Mouse (Mus musculus) bone marrow macrophage, adult 2 months (primary cell): ENCODE measurements around the gene Gm5244.

Source experiments
- CTCF ChIP-seq: IDR thresholded peaks from 2 replicates; pipeline ENCODE4 v1.5.1; 2012; ENCODE audit warnings: low read depth, mild to moderate bottlenecking, low read length, moderate library complexity
- POLR2A ChIP-seq: IDR thresholded peaks from 2 replicates; pipeline ENCODE4 v1.6.1; 2012; ENCODE audit warnings: mild to moderate bottlenecking, low read depth, low read length, borderline replicate concordance

DNA sequence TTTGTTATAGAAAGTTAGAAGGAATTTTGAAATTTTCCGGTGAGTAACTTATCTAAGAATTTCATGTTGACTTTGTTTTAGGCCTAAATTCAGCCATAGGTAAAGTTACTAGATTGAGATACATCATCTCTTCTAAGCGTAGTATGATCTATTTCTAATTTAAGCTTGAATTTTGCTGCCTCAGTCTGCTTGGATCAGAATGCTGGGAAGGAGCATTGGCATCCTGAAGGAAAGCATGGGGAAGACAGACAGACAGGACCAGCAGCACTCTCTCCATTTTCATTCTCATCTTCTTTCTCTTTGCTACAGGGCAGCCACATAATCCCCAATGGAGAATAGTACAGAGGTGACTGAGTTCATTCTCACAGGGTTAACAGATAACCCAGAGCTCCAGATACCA, 37.1 kb downstream of the Gm5244 start, which contains the start of gene Olfr1445:
- TF ChIP-seq POLR2A (no peak), CTCF (no peak)
